Mouse (Mus musculus): Measurements from ENCODE around the gene Tdrkh. TPM values are rescaled to one million over a fixed set of nuclear protein-coding genes. Genes with fewer than 3 reads are reported as not detected.

Tdrkh gene
- polyA plus RNA-seq (2014; fragmentation: Nextera tagmentation; extraction: Ambion mirVana), result 16.1 and 19.8 TPM in 2 replicates

DNA sequence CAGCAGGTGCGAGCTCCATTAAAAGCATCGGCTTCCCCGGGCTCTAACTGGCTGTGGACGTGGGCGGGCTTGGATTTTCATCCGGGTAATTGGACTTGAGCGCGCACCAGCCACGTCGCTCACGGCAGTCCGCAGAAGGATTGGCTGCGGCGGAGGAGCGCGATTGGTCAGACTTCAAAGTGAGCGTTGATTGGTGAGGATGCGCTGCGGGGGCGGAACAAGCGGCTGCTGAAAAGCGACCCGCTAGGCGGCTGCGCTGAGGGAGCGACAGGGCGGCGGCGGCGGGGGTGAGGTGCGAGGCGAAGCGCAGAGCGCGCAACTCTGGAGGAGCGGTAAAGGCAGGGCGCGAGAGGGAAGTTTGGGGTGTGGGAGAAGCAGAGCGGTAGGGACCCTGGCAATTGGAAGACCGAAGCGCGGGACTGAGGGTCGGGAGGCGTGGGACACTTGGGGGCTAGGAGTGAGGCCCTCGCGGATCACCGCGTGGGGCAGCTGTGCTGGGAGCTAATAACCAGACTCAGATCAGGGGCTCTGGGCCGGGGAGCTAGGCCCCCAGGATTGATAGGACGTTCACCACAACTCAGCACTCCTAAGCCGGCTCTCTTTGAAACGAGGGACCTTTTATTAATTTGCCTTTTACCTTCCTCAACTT, at the start of gene Tdrkh:
Gene Tdrkh (plus strand): TSS at position 243 of the 649 bp plus-strand sequence.
- H3K36me3 ChIP-seq (replicated peaks; ENCODE audit: control insufficient read depth, insufficient read depth, low read depth, low read length), result no peaks in the 10 kb centered on the region
- DNase-seq (ENCODE audit: low spot score) (peak; percentile 98), ATAC-seq (replicated peaks; ENCODE audit: insufficient number of reproducible peaks, low FRiP score, low TSS enrichment, low read depth) (peak; percentile 100)
- 12% methylated on average over 51 of the region's 52 CpGs for WGBS
- peak within 1 kb of the TSS; percentile 87 for H3K4me2 ChIP-seq (ENCODE audit: low read depth, low read length)
- no peaks in the 10 kb centered on the region for H3K27me3 ChIP-seq (ENCODE audit: control insufficient read depth, insufficient read depth, low read length)
- H3K27ac ChIP-seq (replicated peaks; ENCODE audit: low read depth, low read length), result no peak within 1 kb of the TSS
- no peaks in the 10 kb centered on the region for H3K4me1 ChIP-seq (ENCODE audit: control insufficient read depth, insufficient read depth, low read length)
- peak within 1 kb of the TSS; percentile 43 for H3K4me3 ChIP-seq (ENCODE audit: low read depth, low read length)
- no peaks in the 10 kb centered on the region for H3K9me3 ChIP-seq (replicated peaks; ENCODE audit: control insufficient read depth, low read length)
- H3K9ac ChIP-seq (replicated peaks; ENCODE audit: low read length), result peak within 1 kb of the TSS; percentile 52

DNA sequence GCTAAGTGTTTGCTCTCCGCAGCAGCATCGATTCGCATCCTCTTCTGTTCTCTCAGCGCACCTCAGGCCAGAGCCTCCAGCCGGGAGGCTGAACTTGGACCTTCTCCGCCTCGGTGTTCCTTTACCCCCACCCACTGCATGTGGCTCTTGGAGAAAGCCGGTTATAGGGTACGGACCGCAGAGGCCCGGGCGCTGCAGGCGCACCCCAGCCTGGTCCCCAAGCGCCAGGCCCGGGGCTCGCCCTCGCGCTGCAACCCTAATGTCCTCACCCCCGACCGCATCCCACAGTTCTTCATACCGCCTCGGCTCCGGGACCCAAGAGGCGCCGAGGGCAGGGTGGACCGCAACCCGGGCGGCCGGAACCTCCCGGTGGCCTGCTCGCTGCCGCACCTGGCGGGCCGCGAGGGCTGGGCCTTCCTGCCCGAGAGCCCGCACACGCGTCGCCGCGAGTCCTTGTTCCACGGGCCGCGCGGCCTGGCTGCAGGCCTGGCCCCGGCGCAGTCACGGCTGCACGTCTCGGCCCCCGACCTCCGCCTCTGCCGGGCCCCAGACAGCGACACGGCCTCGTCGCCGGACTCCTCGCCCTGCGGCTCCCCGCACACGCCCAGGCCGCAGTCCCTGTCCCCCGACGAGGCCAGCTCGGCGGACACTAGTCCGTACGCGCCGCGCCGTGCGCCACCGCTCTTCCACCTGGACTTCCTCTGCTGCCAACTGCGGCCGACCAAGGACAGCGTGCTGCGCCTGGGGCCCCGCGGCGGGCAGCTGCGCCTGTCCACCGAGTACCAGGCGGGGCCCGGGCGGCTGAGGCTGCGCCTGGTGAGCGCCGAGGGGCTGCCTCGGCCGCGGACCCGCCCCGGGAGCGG, 49.6 kb upstream of the Tdrkh start:
- Histone ChIP-seq H3K27ac (replicated peaks; ENCODE audit: low read depth, low read length) (no peak overlapping the region), H3K4me2 (ENCODE audit: low read depth, low read length) (peak overlapping the region; percentile 95), H3K4me3 (ENCODE audit: low read depth, low read length) (peak overlapping the region; percentile 51), H3K9me3 (replicated peaks; ENCODE audit: control insufficient read depth, low read length) (no peaks in the 10 kb centered on the region), H3K4me1 (ENCODE audit: control insufficient read depth, insufficient read depth, low read length) (no peaks in the 10 kb centered on the region; the same call in none of the 2 replicates), H3K36me3 (replicated peaks; ENCODE audit: control insufficient read depth, insufficient read depth, low read depth, low read length) (no peaks in the 10 kb centered on the region), H3K9ac (replicated peaks; ENCODE audit: low read length) (peak overlapping the region; percentile 81), H3K27me3 (ENCODE audit: control insufficient read depth, insufficient read depth, low read length) (peaks cover 20% of the 10 kb centered on the region)
- 6% methylated on average over 65 of the region's 97 CpGs for WGBS
- ATAC-seq (replicated peaks; ENCODE audit: insufficient number of reproducible peaks, low FRiP score, low TSS enrichment, low read depth), result peak; percentile 72
- DNase-seq (ENCODE audit: low spot score), result peak; percentile 56

DNA sequence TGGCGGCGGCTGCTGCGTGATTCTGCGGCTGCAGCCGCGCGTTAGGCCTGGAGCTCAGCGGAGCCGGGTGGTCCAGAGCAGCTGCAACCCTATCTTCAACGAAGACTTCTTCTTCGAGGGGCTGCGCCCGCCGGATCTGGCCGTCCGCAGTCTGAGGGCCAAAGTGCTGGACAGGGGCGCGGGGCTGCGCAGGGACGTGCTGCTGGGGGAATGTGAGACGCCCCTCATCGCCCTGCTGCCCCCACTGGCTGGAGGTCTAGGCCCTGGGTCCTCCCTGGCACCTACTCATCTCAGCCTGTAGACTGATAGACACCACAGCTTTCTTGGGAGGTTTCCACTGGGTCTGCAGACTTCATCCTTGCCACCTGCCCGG, 48.9 kb upstream of the Tdrkh start:
- Histone ChIP-seq H3K9ac (replicated peaks; ENCODE audit: low read length) (peak overlapping the region; percentile 81), H3K4me3 (ENCODE audit: low read depth, low read length) (peak overlapping the region; percentile 51), H3K36me3 (replicated peaks; ENCODE audit: control insufficient read depth, insufficient read depth, low read depth, low read length) (no peaks in the 10 kb centered on the region), H3K27ac (replicated peaks; ENCODE audit: low read depth, low read length) (no peak overlapping the region), H3K4me2 (ENCODE audit: low read depth, low read length) (peak overlapping the region; percentile 95), H3K4me1 (ENCODE audit: control insufficient read depth, insufficient read depth, low read length) (no peaks in the 10 kb centered on the region; the same call in none of the 2 replicates), H3K9me3 (replicated peaks; ENCODE audit: control insufficient read depth, low read length) (no peaks in the 10 kb centered on the region), H3K27me3 (ENCODE audit: control insufficient read depth, insufficient read depth, low read length) (peaks cover 20% of the 10 kb centered on the region)
- 2% methylated on average over 23 of the region's 23 CpGs for WGBS
- DNase-seq (ENCODE audit: low spot score) (no peak), ATAC-seq (replicated peaks; ENCODE audit: insufficient number of reproducible peaks, low FRiP score, low TSS enrichment, low read depth) (peak; percentile 22)

DNA sequence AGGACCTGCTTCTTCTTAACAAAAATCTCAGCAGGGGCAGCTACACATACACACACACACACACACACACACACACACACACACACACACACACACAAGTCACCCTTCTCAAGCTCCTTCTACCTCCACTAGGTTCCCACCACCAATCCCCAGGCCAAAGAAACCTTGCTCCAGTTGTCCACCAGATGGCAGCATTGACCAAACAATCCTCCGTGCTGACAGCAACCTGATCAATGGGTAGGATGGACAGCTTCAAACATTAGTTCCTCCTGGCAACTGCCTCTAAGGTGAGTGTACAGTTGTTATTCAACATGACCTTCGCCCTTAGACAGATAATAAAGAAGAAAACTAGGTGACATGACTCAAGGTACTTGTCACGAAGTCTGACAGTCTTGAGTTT, 46.3 kb upstream of the Tdrkh start:
- ATAC-seq (replicated peaks; ENCODE audit: insufficient number of reproducible peaks, low FRiP score, low TSS enrichment, low read depth) (no peak), DNase-seq (ENCODE audit: low spot score) (peak; percentile 87)
- no peaks in the 10 kb centered on the region for H3K36me3 ChIP-seq (replicated peaks; ENCODE audit: control insufficient read depth, insufficient read depth, low read depth, low read length)
- H3K27me3 ChIP-seq (ENCODE audit: control insufficient read depth, insufficient read depth, low read length), result peaks cover 20% of the 10 kb centered on the region
- H3K9ac ChIP-seq (replicated peaks; ENCODE audit: low read length), result no peak overlapping the region
- H3K27ac ChIP-seq (replicated peaks; ENCODE audit: low read depth, low read length), result no peak overlapping the region
- H3K4me3 ChIP-seq (ENCODE audit: low read depth, low read length), result no peak overlapping the region
- no peak overlapping the region for H3K4me2 ChIP-seq (ENCODE audit: low read depth, low read length)
- no peaks in the 10 kb centered on the region for H3K9me3 ChIP-seq (replicated peaks; ENCODE audit: control insufficient read depth, low read length)
- no peaks in the 10 kb centered on the region; the same call in none of the 2 replicates for H3K4me1 ChIP-seq (ENCODE audit: control insufficient read depth, insufficient read depth, low read length)
- WGBS, result 18% methylated on average over 3 of the region's 3 CpGs

DNA sequence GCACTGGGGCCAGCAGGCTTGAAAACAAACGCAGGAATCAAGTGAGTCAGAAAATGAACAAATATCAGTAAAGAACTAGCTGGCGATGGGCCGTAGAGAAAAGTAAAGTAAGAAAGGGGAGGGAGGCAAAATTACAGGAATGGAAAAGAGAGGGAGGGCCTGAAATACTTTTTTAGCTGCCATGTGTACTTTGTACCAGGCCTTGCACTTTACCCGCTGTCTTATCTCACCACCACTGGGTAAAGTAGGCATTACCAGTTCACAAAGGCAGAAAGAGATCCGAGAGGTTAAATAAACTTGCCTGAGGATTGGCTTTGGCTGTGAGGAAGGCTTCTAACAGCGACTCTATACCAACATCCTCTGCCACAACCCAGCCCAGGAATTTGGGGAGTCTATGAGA, 45.6 kb upstream of the Tdrkh start:
- Histone ChIP-seq H3K4me1 (ENCODE audit: control insufficient read depth, insufficient read depth, low read length) (no peaks in the 10 kb centered on the region; the same call in none of the 2 replicates), H3K27ac (replicated peaks; ENCODE audit: low read depth, low read length) (no peak overlapping the region), H3K9me3 (replicated peaks; ENCODE audit: control insufficient read depth, low read length) (no peaks in the 10 kb centered on the region), H3K4me3 (ENCODE audit: low read depth, low read length) (no peak overlapping the region), H3K27me3 (ENCODE audit: control insufficient read depth, insufficient read depth, low read length) (peaks cover 18% of the 10 kb centered on the region), H3K36me3 (replicated peaks; ENCODE audit: control insufficient read depth, insufficient read depth, low read depth, low read length) (no peaks in the 10 kb centered on the region), H3K4me2 (ENCODE audit: low read depth, low read length) (no peak overlapping the region), H3K9ac (replicated peaks; ENCODE audit: low read length) (no peak overlapping the region)
- no peak for DNase-seq (ENCODE audit: low spot score)
- WGBS, result 87% methylated on average over 6 of the region's 6 CpGs
- ATAC-seq (replicated peaks; ENCODE audit: insufficient number of reproducible peaks, low FRiP score, low TSS enrichment, low read depth), result no peak

DNA sequence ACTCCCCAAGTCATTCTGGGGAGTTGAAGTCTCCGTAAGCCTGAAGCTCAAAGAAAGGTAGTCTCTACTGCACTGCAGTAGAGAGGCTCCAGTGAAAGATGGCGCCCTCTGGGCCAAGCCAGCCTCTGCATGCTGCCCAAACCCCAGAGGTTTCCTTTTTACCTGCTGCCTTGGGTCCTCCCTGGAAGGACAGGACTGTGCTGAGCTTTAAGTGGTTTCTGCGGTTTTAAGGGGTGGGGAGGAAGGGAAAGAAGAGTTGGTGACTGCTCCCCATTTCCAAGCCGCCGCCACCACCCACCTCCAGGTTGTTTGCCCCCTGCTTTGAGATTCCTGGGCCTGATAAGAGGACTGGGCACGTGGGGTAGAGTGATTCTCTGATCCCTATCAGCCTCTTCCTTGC, 44.4 kb upstream of the Tdrkh start:
- Histone ChIP-seq H3K9ac (replicated peaks; ENCODE audit: low read length) (no peak overlapping the region), H3K4me3 (ENCODE audit: low read depth, low read length) (no peak overlapping the region), H3K27ac (replicated peaks; ENCODE audit: low read depth, low read length) (no peak overlapping the region), H3K36me3 (replicated peaks; ENCODE audit: control insufficient read depth, insufficient read depth, low read depth, low read length) (no peaks in the 10 kb centered on the region), H3K4me2 (ENCODE audit: low read depth, low read length) (no peak overlapping the region), H3K9me3 (replicated peaks; ENCODE audit: control insufficient read depth, low read length) (no peaks in the 10 kb centered on the region), H3K4me1 (ENCODE audit: control insufficient read depth, insufficient read depth, low read length) (peaks cover 6% of the 10 kb centered on the region; the same call in 1 of the 2 replicates), H3K27me3 (ENCODE audit: control insufficient read depth, insufficient read depth, low read length) (peaks cover 9% of the 10 kb centered on the region)
- no peak for ATAC-seq (replicated peaks; ENCODE audit: insufficient number of reproducible peaks, low FRiP score, low TSS enrichment, low read depth)
- WGBS, result 62% methylated on average over 6 of the region's 6 CpGs
- no peak for DNase-seq (ENCODE audit: low spot score)

DNA sequence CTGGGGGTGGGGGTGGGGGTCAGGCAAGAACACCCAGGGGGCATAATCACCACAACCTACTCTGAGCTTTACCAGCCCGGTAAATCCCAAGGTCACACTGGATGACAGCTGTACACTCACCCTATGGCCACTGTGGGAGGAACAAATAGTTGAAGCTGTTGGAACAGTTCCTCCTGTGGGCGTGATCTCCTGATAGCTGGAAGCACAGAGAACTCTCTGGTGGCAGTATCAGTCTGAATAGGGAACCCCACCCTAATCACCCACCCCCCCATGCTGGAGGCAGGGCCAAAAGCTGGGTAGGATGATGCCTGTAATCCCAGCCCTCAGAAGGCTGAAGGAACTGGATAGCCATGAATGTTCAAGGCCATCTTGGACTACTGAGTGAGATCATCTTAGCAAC, 43.4 kb upstream of the Tdrkh start:
- H3K9me3 ChIP-seq (replicated peaks; ENCODE audit: control insufficient read depth, low read length), result no peaks in the 10 kb centered on the region
- no peak for ATAC-seq (replicated peaks; ENCODE audit: insufficient number of reproducible peaks, low FRiP score, low TSS enrichment, low read depth)
- peaks cover 6% of the 10 kb centered on the region; the same call in 1 of the 2 replicates for H3K4me1 ChIP-seq (ENCODE audit: control insufficient read depth, insufficient read depth, low read length)
- no peak overlapping the region for H3K27ac ChIP-seq (replicated peaks; ENCODE audit: low read depth, low read length)
- DNase-seq (ENCODE audit: low spot score), result no peak
- H3K36me3 ChIP-seq (replicated peaks; ENCODE audit: control insufficient read depth, insufficient read depth, low read depth, low read length), result no peaks in the 10 kb centered on the region
- no peak overlapping the region for H3K9ac ChIP-seq (replicated peaks; ENCODE audit: low read length)
- H3K4me2 ChIP-seq (ENCODE audit: low read depth, low read length), result no peak overlapping the region
- no peak overlapping the region for H3K4me3 ChIP-seq (ENCODE audit: low read depth, low read length)
- WGBS, result 49% methylated on average over 2 of the region's 2 CpGs
- no peaks in the 10 kb centered on the region for H3K27me3 ChIP-seq (ENCODE audit: control insufficient read depth, insufficient read depth, low read length)

DNA sequence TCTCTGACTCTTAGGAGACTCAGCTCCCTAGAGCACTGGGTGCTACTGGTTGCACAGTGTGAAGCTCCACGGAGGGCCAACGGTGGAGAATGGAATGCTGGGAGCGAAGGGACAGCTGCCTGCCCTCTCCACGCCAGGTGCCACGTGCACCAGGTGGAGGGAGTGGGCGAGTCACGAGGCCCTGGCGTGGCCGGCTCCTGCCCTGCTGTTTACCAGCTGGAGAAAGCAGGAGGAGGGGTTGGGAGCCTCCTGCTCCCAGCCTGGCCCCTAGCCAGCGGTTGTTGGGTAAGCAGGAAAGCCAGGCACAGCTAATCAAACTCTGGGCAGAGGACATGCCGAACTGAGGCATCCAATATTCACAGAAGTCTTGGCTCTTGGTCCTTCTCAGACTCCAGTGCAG, 41.4 kb upstream of the Tdrkh start:
- ATAC-seq (replicated peaks; ENCODE audit: insufficient number of reproducible peaks, low FRiP score, low TSS enrichment, low read depth) (no peak), DNase-seq (ENCODE audit: low spot score) (peak; percentile 18)
- Histone ChIP-seq H3K9me3 (replicated peaks; ENCODE audit: control insufficient read depth, low read length) (no peaks in the 10 kb centered on the region), H3K4me1 (ENCODE audit: control insufficient read depth, insufficient read depth, low read length) (peaks cover 6% of the 10 kb centered on the region; the same call in 1 of the 2 replicates), H3K27ac (replicated peaks; ENCODE audit: low read depth, low read length) (no peak overlapping the region), H3K4me2 (ENCODE audit: low read depth, low read length) (no peak overlapping the region), H3K9ac (replicated peaks; ENCODE audit: low read length) (no peak overlapping the region), H3K27me3 (ENCODE audit: control insufficient read depth, insufficient read depth, low read length) (no peaks in the 10 kb centered on the region; the same call in 1 of the 2 replicates), H3K4me3 (ENCODE audit: low read depth, low read length) (no peak overlapping the region), H3K36me3 (replicated peaks; ENCODE audit: control insufficient read depth, insufficient read depth, low read depth, low read length) (no peaks in the 10 kb centered on the region)
- 6% methylated on average over 11 of the region's 11 CpGs for WGBS
